Mouse (Mus musculus) cerebellum, adult 2 months (tissue): ENCODE measurements at regions not wholly inside any gene's neighbourhood (a gene's known extent, or its start where the extent isn't known, plus 50 kb on each side); places are given as distances from the start of the nearest gene placed in this dataset.

ENCODE experiments used
- DNase-seq, 2 experiments: peaks; one replicate each; pipeline ENCODE4 v3.0.0; 2021
- H3K27ac ChIP-seq: fragments of 200-500 bp; 2 replicates; pipeline ENCODE4 v1.5.1; 2012; ENCODE audit warnings: low read length, control low read depth, inconsistent platforms; ENCODE audit not compliant: insufficient read depth
- H3K27me3 ChIP-seq: fragments of 200-500 bp; 2 replicates; pipeline ENCODE4 v1.6.1; 2012; ENCODE audit warnings: inconsistent platforms, mild to moderate bottlenecking, low read length, moderate library complexity; ENCODE audit not compliant: control insufficient read depth, insufficient read depth
- H3K4me1 ChIP-seq: fragments of 200-500 bp; 2 replicates; pipeline ENCODE4 v1.6.1; 2011; ENCODE audit warnings: low read length; ENCODE audit not compliant: control insufficient read depth, insufficient read depth
- H3K4me3 ChIP-seq: fragments of 200-500 bp; replicated peaks from 2 replicates; pipeline ENCODE3; 2011; ENCODE audit warnings: mild to moderate bottlenecking, low read depth, low read length, control low read depth; ENCODE audit not compliant: insufficient read depth
- CTCF ChIP-seq: fragments of 200-500 bp; IDR thresholded peaks from 2 replicates; pipeline ENCODE4 v1.5.1; 2011; ENCODE audit warnings: low read depth, mild to moderate bottlenecking, control low read depth, low read length, moderate library complexity, borderline replicate concordance; ENCODE audit not compliant: insufficient read depth
- POLR2A ChIP-seq: fragments of 200-500 bp; IDR thresholded peaks from 2 replicates; pipeline ENCODE4 v1.6.1; 2011; ENCODE audit warnings: low read length, control low read depth, borderline replicate concordance; ENCODE audit not compliant: insufficient read depth
- WGBS: fragments of 180-500 bp; shearing (Covaris S2); methylation state at CpG from one replicate; pipeline ENCODE4 v1.1.7; 2018; 5-methylcytosine and 5-hydroxymethylcytosine counted together

DNA sequence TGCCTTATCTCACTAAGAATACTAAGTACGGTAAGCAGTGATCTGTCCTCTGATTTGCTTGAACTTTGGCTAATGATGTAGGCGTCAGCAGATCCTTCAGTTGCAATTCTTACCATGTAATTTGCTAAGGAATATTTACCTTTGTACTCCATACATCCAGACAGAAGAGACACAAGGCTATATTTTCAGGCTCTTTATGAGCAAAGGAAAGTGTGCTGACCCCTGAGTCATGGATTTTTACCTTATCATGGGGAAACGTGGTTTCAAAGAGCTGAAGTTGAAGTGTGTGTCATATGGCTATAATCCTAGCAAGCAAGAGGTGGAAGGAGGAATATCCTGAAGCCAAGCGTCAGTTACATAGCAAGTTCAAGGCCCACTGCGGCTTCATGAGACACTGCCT, 83.6 kb downstream of the Klf5 start:
- no peak for DNase-seq
- Histone ChIP-seq H3K27me3 (no peaks in the 10 kb centered on the region), H3K4me1 (no peaks in the 10 kb centered on the region), H3K27ac (no peak overlapping the region), H3K4me3 (no peak overlapping the region)
- TF ChIP-seq CTCF, result no peak
- no peak for TF ChIP-seq POLR2A
- WGBS, result 87% methylated on average over 5 of the region's 5 CpGs

DNA sequence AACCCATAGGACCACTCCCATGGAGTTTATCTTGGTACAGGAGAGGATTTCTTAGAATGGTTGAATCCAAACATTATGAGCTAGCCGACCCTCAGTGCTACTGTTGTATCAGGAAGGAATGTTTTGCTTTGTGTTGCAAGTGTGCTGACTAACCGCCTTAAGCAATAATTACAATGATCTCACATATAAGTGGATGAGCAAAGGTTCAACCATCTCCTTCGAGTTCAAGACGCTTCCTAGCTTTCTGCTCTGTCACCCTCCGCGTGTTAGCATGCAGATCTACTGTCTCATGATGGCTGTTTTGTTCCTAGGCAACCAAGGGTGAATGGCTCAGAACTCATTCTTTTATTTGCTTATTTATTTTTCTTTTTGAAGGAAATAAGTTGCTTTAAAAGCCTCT, 84.7 kb downstream of the Klf5 start:
- WGBS, result 88% methylated on average over 6 of the region's 6 CpGs

DNA sequence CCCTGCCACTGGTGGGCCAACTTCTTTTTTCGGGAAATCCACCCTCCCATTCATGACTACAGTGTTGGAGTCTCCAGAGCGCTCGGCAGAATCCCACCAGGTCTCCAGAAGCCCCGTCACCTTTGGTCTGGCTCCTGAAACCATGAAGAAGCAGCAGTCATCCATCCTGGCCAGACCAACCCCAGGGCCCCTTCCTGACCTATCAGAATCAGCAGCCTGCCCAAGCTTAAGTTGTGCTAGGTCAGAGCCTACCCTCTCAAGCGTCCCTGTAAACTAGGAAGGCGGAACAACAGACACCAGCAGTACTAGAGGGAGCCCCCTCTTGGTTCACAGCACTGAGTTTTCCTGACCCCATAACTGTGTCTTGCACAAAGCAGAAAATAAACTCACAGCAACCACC, 89.1 kb downstream of the Klf5 start:
- H3K27ac ChIP-seq, result no peak overlapping the region
- TF ChIP-seq CTCF (no peak), POLR2A (no peak)
- H3K27me3 ChIP-seq, result no peaks in the 10 kb centered on the region
- H3K4me1 ChIP-seq, result no peaks in the 10 kb centered on the region
- 89% methylated on average over 6 of the region's 6 CpGs for WGBS
- DNase-seq, result no peak
- H3K4me3 ChIP-seq, result no peak overlapping the region

More for the DNA sequence above, 84.7 kb downstream of the Klf5 start:
- no peak overlapping the region for H3K27ac ChIP-seq
- TF ChIP-seq CTCF, result no peak
- no peak for TF ChIP-seq POLR2A
- no peaks in the 10 kb centered on the region for H3K4me1 ChIP-seq
- no peaks in the 10 kb centered on the region for H3K27me3 ChIP-seq
- H3K4me3 ChIP-seq, result no peak overlapping the region
- no peak for DNase-seq

DNA sequence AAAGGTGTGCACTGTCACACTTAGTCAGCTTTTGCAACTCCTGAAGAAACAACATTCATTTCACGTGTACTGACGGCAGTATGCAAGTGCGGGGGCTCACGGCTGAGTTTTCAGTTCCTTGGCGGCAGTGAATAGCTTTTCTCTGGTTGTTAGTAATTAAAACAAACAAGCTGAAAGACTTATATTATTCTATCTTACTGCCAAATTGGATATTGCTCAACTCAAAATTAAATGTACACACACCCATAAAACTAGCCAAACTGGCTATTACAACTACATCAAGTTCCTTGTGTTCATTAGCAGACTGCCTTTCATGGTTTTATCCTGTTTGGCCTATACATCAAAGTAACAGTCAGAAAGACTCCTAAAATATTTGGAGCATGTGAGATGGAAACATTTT, 90.8 kb downstream of the Klf5 start:
- TF ChIP-seq CTCF (no peak), POLR2A (no peak)
- no peak overlapping the region for H3K4me3 ChIP-seq
- WGBS, result 90% methylated on average over 5 of the region's 5 CpGs
- no peaks in the 10 kb centered on the region for H3K27me3 ChIP-seq
- no peak overlapping the region for H3K27ac ChIP-seq
- no peak for DNase-seq
- no peaks in the 10 kb centered on the region for H3K4me1 ChIP-seq

DNA sequence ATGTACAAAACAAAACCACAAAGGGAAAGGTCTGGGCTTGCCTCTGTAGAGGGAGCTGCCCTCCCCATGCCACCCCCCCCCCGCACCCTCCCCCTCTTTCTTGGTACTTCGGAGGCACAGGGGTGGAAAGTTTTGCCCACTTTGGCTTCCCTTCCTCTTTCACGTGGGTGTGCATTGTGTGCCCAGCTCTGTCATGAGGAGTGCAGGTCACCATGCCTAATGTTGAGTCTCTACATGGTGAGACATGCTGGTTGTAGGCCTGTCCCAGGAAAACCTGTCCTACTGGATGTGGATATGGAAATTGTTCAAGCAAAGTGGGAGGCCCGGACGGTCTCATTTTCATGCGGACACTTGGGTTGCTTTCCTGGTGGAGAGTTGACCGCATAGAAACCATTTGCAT, 93.2 kb downstream of the Klf5 start:
- 80% methylated on average over 7 of the region's 7 CpGs for WGBS
- TF ChIP-seq POLR2A, result no peak
- TF ChIP-seq CTCF, result no peak
- H3K4me1 ChIP-seq, result no peaks in the 10 kb centered on the region
- no peaks in the 10 kb centered on the region for H3K27me3 ChIP-seq
- DNase-seq, result no peak
- no peak overlapping the region for H3K4me3 ChIP-seq
- H3K27ac ChIP-seq, result no peak overlapping the region

DNA sequence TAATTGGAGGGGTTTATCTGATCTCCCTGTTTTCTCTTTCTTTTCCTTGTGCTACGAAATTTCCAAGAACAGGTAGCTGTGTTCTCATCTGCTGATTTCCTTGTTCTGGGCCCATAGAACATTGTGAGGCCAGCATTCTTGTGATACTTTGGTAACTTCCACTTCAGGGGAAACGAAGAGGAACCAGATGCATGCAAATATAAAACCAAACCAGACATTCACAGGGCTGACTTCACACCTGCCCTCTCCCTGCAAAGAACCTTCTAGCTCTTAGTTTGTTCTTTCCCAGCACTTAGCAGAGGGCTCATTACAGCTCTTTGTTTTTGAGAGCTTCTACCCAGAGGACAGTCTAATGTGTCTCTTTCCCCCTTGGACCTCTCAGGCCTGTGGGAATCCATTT, 94.3 kb downstream of the Klf5 start:
- no peak overlapping the region for H3K27ac ChIP-seq
- no peak for TF ChIP-seq CTCF
- TF ChIP-seq POLR2A, result no peak
- H3K4me3 ChIP-seq, result no peak overlapping the region
- no peak for DNase-seq
- WGBS, result 70% methylated on average over 2 of the region's 2 CpGs
- no peaks in the 10 kb centered on the region for H3K27me3 ChIP-seq
- no peaks in the 10 kb centered on the region for H3K4me1 ChIP-seq

DNA sequence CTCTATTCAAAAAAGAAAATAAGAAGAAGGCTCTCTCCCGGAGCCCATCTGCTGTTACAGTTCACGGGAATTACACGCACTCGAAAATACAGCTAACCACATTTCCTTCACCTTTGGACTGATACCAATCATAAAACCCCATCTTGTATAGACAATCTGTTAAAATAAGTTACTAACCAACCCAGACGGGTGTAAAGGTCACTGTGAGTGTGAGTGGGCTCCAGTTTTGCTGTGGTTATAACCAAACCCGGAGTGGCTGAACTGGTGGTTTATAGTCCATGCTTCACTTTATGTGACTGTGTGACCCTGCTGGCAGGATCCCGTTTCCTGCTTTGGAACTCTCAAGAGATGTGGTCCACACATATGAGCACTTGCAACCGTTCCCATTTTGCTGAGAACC, 95.1 kb downstream of the Klf5 start:
- TF ChIP-seq CTCF (no peak), POLR2A (no peak)
- H3K4me3 ChIP-seq, result no peak overlapping the region
- H3K27ac ChIP-seq, result no peak overlapping the region
- H3K4me1 ChIP-seq, result no peaks in the 10 kb centered on the region
- H3K27me3 ChIP-seq, result no peaks in the 10 kb centered on the region
- DNase-seq, result no peak
- WGBS, result 87% methylated on average over 8 of the region's 8 CpGs

DNA sequence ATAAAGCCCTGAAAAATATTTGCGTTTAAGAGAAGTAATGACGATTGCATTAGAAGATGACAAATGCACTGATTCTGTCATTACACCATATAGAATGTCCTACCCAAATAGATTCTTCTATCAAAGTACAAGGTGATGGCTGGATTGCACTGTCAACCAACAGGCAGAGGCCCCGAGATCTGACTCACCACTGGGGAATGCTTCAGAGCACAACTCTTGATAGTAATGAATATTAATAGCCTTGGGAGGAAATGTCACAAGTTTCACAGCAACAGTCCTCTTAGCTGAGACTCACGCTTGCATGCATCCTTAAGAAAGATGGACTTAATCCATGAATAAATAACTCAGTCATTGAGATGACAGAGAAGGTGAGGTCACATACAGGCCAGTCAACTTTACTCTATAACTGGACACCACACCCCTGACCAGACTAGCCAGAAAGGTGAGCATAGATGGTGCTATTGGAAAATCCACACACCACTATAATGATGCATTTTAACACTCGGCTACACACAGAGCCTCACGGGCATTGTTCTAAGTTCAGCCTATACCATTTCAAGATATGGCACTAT, 104.8 kb downstream of the Klf5 start:
- no peak overlapping the region for H3K4me3 ChIP-seq
- 85% methylated on average over 6 of the region's 6 CpGs for WGBS
- no peaks in the 10 kb centered on the region for H3K4me1 ChIP-seq
- no peak for DNase-seq
- TF ChIP-seq CTCF, result no peak
- no peak for TF ChIP-seq POLR2A
- H3K27me3 ChIP-seq, result no peaks in the 10 kb centered on the region
- no peak overlapping the region for H3K27ac ChIP-seq

DNA sequence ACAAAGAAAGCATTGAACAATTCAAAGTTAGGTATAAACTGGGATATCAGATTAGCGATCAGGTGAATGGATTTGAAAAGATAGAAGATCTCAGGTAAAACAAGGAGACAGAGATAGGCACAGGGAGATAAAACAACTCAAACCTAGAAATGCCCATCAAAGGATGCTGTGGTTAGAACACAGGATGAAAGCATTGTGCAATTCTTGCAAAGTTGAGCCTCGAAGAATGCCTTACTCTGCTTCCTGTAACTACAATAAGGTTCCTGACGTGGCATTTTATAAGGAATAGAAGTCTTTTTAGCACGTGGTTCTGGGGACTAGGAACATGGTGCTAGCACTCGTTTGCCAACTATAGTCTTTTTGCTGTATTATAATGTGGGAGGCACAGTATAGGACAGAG, 106.7 kb downstream of the Klf5 start:
- no peak for DNase-seq
- no peaks in the 10 kb centered on the region for H3K4me1 ChIP-seq
- TF ChIP-seq CTCF, result no peak
- no peak for TF ChIP-seq POLR2A
- no peak overlapping the region for H3K27ac ChIP-seq
- 78% methylated on average over 5 of the region's 5 CpGs for WGBS
- H3K4me3 ChIP-seq, result no peak overlapping the region
- no peaks in the 10 kb centered on the region for H3K27me3 ChIP-seq
